Mouse (Mus musculus): ENCODE data around the gene Leprot.

- peak; percentile 25; the same call in 1 of the 2 replicates for TF ChIP-seq CTCF (IDR thresholded peaks at IDR 0.05; ENCODE audit: borderline replicate concordance, insufficient read depth, low read depth, low read length)
- no peak for TF ChIP-seq POLR2A (IDR thresholded peaks at IDR 0.05; ENCODE audit: borderline replicate concordance, insufficient read depth, low read length)
These were observed 29.8 kb upstream of the Leprot start for GRCm38 (mm10) chr4:101617742-101618141.
